Mouse (Mus musculus): Measurements from ENCODE around the gene Gm21312.

- TF ChIP-seq CTCF (IDR thresholded peaks at IDR 0.05; ENCODE audit: borderline replicate concordance, insufficient read depth, low read length), result no peak
- TF ChIP-seq POLR2A (IDR thresholded peaks at IDR 0.05; ENCODE audit: low read depth, low read length), result no peak
Measured at GRCm38 (mm10) chr10:104214527-104214926, 37.7 kb downstream of the Gm21312 start.

All from embryonic fibroblast, embryonic 13.5 days (primary cell).